Mouse (Mus musculus) embryonic stem cell, embryonic (primary cell): ENCODE data around the gene Hhip.

Experiments used
- CTCF ChIA-PET, 4 experiments: fragments of 300-600 bp in 2 of 4; fragments of 350-600 bp in 2 of 4; sonication (Branson Sonifier 250); formaldehyde crosslinking; loops; one replicate each; lab custom pipeline; 2022; ENCODE audit warnings: inconsistent platforms in 2 of 4; lab: Charles Lee
- POLR2A ChIA-PET, 4 experiments: fragments of 300-600 bp in 2 of 4; fragments of 350-600 bp in 2 of 4; sonication (Branson Sonifier 250); formaldehyde crosslinking; loops; one replicate each; lab custom pipeline; 2022; ENCODE audit warnings: antibody characterized with exemption in 4 of 4, inconsistent platforms in 1 of 4; lab: Charles Lee

Hhip gene

GRCm38 (mm10) chr8:80057198-80058174 lies at the start of gene Hhip:
TSS of gene Hhip (minus strand) at chr8:80058006.
- POLR2A ChIA-PET: interaction anchor here in 3 of 4 experiments (0.5 to 1.5 kb wide), 4 partner anchors 17 to 419 kb away, joined by 3 to 6 read pairs (median 4); no protein-coding TSS in a partner anchor

GRCm38 (mm10) chr8:80087021-80087420 lies 29.2 kb upstream of the Hhip start:
- ChIA-PET CTCF (interaction anchor here in 1 of 4 experiments (0.6 kb wide), 1 partner anchor 1006 kb away, joined by 4 read pairs; no protein-coding TSS in a partner anchor), POLR2A (no interaction called here)

More at GRCm38 (mm10) chr8:80057198-80058174, at the start of gene Hhip:
- CTCF ChIA-PET: interaction anchor here in 1 of 4 experiments (0.6 kb wide), 1 partner anchor 1053 kb away, joined by 3 read pairs; no protein-coding TSS in a partner anchor

GRCm38 (mm10) chr8:80058193-80058592 lies 387 bp upstream of the Hhip start:
- POLR2A ChIA-PET: interaction anchor here in 1 of 4 experiments (0.6 to 1.4 kb wide), 2 partner anchors 263 to 344 kb away, joined by 4 read pairs; no protein-coding TSS in a partner anchor
- CTCF ChIA-PET: interaction anchor here in 1 of 4 experiments (0.6 kb wide), 1 partner anchor 1054 kb away, joined by 3 read pairs; no protein-coding TSS in a partner anchor

GRCm38 (mm10) chr8:80056331-80057070 lies 1.3 kb downstream of the Hhip start:
- ChIA-PET POLR2A (interaction anchor here (0.6 to 1.5 kb wide), 8 partner anchors 10 to 618 kb away, joined by 3 to 6 read pairs (median 4); no protein-coding TSS in a partner anchor), CTCF (interaction anchor here in 1 of 4 experiments (0.6 kb wide), 1 partner anchor 323 kb away, joined by 3 read pairs; no protein-coding TSS in a partner anchor)

- POLR2A ChIA-PET: interaction anchor here in 3 of 4 experiments (0.6 to 0.9 kb wide), 5 partner anchors 9 to 617 kb away, joined by 3 to 5 read pairs (median 3); no protein-coding TSS in a partner anchor
- CTCF ChIA-PET: interaction anchor here in 1 of 4 experiments (0.6 kb wide), 1 partner anchor 322 kb away, joined by 3 read pairs; no protein-coding TSS in a partner anchor
Measured at GRCm38 (mm10) chr8:80055777-80056176, 2.0 kb downstream of the Hhip start.

GRCm38 (mm10) chr8:80055094-80055493 lies 2.7 kb downstream of the Hhip start:
- ChIA-PET CTCF (no interaction called here), POLR2A (no interaction called here)

GRCm38 (mm10) chr8:80054216-80054615 lies 3.6 kb downstream of the Hhip start:
- ChIA-PET CTCF (interaction anchor here in 1 of 4 experiments (0.6 kb wide), 1 partner anchor 335 kb away, joined by 3 read pairs; no protein-coding TSS in a partner anchor), POLR2A (no interaction called here)

- POLR2A ChIA-PET: no interaction called here
- CTCF ChIA-PET: no interaction called here
Measured at GRCm38 (mm10) chr8:80052838-80053237, 5.0 kb downstream of the Hhip start.

- CTCF ChIA-PET: no interaction called here
- POLR2A ChIA-PET: interaction anchor here in 1 of 4 experiments (0.5 kb wide), 1 partner anchor 615 kb away, joined by 3 read pairs; no protein-coding TSS in a partner anchor
Measured at GRCm38 (mm10) chr8:80051494-80051893, 6.3 kb downstream of the Hhip start.

GRCm38 (mm10) chr8:80049256-80050005 lies 8.4 kb downstream of the Hhip start:
- CTCF ChIA-PET: no interaction called here
- POLR2A ChIA-PET: interaction anchor here in 1 of 4 experiments (2.1 kb wide), 1 partner anchor 18 kb away, joined by 5 read pairs; no protein-coding TSS in a partner anchor

GRCm38 (mm10) chr8:80048256-80048655 lies 9.6 kb downstream of the Hhip start:
- ChIA-PET CTCF (no interaction called here), POLR2A (interaction anchor here in 1 of 4 experiments (2.1 kb wide), 1 partner anchor 17 kb away, joined by 5 read pairs; no protein-coding TSS in a partner anchor)

- CTCF ChIA-PET: interaction anchor here in 1 of 4 experiments (0.6 kb wide), 1 partner anchor 1597 kb away, joined by 3 read pairs; no protein-coding TSS in a partner anchor
- POLR2A ChIA-PET: interaction anchor here in 1 of 4 experiments (0.5 kb wide), 1 partner anchor 352 kb away, joined by 5 read pairs; no protein-coding TSS in a partner anchor
Measured at GRCm38 (mm10) chr8:80037644-80038253, 20.1 kb downstream of the Hhip start.

- CTCF ChIA-PET: no interaction called here
- POLR2A ChIA-PET: interaction anchor here in 2 of 4 experiments (0.6 to 0.7 kb wide), 2 partner anchors 101 to 145 kb away, joined by 3 read pairs; no protein-coding TSS in a partner anchor
Measured at GRCm38 (mm10) chr8:80032604-80033003, 25.2 kb downstream of the Hhip start.

GRCm38 (mm10) chr8:80031330-80032293 lies 26.2 kb downstream of the Hhip start:
- CTCF ChIA-PET: interaction anchor here in 3 of 4 experiments (0.6 to 0.7 kb wide), 3 partner anchors 41 to 304 kb away, joined by 3 to 12 read pairs (median 8); no protein-coding TSS in a partner anchor
- POLR2A ChIA-PET: interaction anchor here in 1 of 4 experiments (0.6 to 1.4 kb wide), 4 partner anchors 17 to 624 kb away, joined by 3 to 6 read pairs (median 4); no protein-coding TSS in a partner anchor

GRCm38 (mm10) chr8:80029631-80030030 lies 28.2 kb downstream of the Hhip start:
- POLR2A ChIA-PET: no interaction called here

GRCm38 (mm10) chr8:80020469-80020868 lies 37.3 kb downstream of the Hhip start:
- ChIA-PET CTCF (no interaction called here), POLR2A (no interaction called here)

More at GRCm38 (mm10) chr8:80029631-80030030, 28.2 kb downstream of the Hhip start:
- CTCF ChIA-PET: no interaction called here
